Mouse (Mus musculus) adrenal gland, postnatal 25 days (tissue): ENCODE data around the gene Mmp15. TPM values are rescaled to one million over a fixed set of nuclear protein-coding genes. Genes with fewer than 3 reads are reported as not detected.

ENCODE experiments used
- DNase-seq: peaks from one replicate; pipeline ENCODE4 v3.0.0; 2021; ENCODE audit warnings: mixed read lengths
- long read RNA-seq: library from polyadenylated mRNA; stranded (forward); transcript quantifications from one replicate; pipeline ENCODE4 v2.0.0, GENCODE M21; 2021
- total RNA-seq: library from RNA; stranded (reverse); gene quantifications from 2 replicates; pipeline ENCODE4 v1.2.3, GENCODE M21; 2021

Mmp15 gene
- 8.7 and 10.5 TPM in 2 replicates for total RNA-seq
- long read RNA-seq, partial matches to known transcripts: 5 of 16 reads
- long read RNA-seq, other reads (novel, unspliced or antisense): 11 of 16 reads

DNA sequence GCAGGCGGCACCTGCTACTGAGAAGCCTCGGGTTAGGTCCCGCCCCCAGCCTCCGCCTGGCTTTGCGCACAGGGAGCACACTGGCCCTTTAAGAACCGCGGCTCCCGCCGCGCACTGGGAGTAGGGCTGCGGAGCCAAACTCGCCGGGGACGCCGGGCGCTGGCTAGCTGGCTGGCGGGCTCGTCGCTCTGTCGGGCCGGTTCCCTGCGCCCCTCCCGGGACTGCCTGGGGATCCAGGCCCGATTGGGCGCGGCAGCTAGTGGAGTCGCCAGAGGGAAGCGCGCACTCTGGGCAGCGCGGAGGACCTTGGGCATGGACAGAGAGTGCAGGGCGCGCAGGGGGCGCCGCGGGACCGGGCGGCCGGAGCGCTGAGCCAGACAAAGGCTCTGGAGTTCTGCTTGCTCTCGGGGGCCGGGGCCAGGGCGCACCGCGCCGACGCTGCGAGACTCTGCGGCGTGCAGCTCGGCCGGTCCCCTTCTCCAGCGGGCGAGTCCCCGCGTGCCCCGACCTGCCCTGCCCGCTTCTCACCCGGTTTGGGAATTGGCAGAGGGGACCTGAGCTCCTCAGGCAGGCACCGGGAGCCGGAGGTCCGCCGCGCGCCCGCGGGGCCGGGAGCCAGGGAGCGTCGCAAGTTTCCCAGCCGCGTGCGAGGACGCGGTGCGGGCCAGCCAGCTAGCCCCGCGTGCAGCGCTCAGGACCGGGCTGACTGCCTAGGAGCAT, at the start of gene Mmp15:
Gene Mmp15 (plus strand): TSS at position 118 of the 720 bp plus-strand sequence.
- peak; percentile 81 for DNase-seq

DNA sequence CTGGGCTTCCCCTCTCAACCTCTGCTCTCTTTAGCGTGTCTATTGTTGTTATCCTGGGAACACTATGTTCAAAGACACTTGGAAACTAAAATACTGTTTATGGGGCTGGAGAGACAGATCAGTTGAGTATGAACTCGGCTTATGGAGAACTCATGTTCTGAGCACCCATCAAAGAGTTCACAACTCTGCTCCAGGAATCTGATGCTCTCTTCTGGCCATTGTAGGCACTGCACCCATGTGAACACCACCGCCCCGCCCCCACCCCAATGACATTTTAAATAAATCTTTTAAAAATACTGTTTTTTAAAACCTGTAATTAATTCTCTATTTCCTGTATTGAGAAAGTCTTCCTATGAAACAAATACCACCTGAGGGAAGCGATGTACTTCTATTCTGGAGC, 49.7 kb upstream of the Mmp15 start:
- DNase-seq: peak; percentile 27

- DNase-seq: no peak
Measured at GRCm38 (mm10) chr8:95305526-95305925, 46.5 kb upstream of the Mmp15 start.

DNA sequence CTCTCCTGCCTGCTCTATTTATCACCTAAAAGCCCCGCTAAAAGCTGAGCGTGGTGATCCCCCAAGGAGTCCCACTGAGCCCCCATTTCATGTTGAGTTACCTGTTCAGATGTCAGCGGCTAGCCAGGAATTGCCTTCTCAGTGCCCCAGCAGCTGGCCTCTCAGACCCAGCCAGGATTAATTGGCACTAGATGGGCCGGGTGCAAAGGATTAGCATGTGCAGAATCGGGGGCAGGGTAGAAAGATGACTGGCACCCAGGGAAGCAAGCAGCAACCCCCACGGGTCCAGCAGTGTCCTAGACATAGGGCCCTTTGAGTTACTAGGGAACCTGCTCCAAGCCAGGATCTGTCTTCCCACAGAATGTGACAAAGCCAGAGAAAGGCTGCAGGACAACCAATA, 45.6 kb upstream of the Mmp15 start, which contains the start of gene Cngb1:
Gene Cngb1 (minus strand): TSS at position 155 of the 400 bp plus-strand sequence.
- no peak for DNase-seq

DNA sequence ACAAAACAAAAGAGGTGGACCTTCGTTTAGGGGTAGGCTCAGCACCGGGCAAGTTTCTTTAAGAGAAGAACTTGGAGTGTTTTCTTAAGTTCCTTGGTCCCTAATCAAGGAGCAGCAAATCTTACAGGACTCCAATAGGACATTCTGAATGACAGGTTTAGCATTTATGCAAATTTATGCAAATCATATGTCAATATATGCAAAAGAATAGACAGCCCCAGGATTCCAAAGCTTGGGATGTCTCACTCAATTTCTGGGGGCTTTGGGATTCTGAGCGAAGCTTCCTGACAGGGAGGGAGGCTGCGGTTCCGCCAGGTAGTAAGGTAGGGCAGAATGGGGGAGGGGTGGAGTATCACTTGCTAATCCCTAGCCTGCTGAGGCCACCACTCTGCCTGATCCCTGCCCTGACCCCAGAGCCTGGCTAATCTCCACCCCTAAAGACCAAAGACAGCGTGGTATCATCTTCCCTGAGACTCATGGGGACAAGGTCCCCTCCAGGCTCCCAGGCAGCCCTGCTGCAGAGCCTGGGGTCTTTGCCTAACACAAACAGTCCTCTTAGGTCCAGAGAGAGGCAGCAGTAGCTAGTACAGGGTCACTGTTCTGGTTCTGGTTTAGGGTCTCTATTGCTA, 41.6 kb upstream of the Mmp15 start, which contains the start of gene Tepp:
Gene Tepp (plus strand): TSS at position 225 of the 629 bp plus-strand sequence.
- DNase-seq: no peak

- peak; percentile 72 for DNase-seq
Measured at GRCm38 (mm10) chr8:95312836-95313235, 39.2 kb upstream of the Mmp15 start.

DNA sequence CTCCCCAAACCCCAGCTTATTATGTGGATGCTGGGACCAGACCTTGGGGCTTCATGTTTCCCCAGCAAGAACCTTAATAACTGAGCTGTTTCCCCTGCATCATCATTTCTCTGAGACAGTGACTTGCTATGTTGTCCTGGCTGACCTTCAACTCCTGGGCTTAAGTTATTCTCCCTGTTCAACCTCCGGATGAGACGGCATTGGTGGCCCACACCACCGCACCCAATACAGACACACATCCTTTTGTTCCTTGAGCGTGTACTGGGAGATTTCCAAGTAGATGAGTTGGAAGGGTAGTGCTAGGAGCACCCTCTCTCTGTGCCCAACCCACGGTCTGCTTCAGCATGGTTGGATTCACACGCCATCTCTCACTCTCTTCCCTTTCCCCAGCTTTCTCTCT, 38.2 kb upstream of the Mmp15 start:
- DNase-seq: no peak

- DNase-seq: no peak
Measured at GRCm38 (mm10) chr8:95314707-95315106, 37.4 kb upstream of the Mmp15 start.

DNA sequence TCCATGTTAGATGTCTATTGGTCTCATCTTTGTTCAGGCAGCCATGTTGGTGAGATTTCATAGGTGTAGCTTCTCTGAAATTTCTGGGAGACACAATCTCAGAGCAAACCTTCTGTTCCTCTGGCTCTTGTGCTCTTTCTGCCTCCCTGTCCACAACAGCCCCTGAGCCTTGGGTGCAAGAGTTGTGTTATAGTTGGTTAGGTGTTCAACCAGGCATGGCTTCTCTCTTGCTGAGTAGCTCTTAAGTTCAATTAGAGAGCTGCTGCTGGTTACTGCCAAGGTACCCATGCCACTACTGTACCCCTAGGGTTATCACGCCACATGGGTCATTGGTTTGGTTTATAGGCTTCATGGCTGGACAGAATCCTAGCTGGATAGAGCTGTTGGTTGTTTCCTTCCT, 36.7 kb upstream of the Mmp15 start:
- DNase-seq: no peak

- DNase-seq: peak; percentile 70
Measured at GRCm38 (mm10) chr8:95320224-95321139, 31.6 kb upstream of the Mmp15 start.

DNA sequence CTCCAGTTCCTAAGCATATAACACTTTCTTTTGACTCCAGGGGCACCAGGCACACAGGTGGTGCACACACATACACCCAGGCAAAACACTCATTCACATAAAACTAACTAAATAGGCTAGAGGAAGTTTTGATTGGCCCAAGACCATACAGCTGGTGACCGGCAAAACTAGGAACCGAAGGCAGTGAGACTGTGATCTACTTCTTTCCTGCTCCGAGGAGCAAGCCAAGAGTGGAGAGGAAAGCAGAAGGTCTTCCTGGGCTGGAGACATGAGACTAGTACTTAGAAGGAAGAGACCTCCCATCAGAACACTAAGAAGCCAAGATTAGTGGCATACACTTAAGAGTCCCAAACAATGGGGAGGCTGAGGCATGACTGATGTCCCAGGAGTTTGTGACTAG, 28.9 kb upstream of the Mmp15 start:
- DNase-seq: no peak

DNA sequence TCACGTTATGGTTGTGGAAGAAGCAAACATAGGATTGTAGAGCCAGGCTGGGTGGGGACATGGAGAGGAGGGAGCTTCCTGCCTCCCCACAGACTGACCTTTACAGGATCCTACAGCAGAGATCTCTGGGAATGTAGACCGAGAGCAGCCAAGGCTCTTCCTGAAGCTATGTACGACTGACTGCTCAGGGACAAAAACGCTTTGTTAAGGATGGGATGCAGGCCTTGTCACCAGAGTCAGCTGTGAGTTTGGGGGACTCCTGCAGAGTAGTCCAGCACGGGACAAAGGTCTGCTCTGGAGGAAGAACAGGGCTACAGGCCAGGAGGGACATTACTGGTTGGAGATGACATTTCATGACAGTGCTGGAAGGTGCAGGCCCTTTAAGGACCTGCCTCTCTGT, 27.4 kb upstream of the Mmp15 start:
- DNase-seq: no peak

GRCm38 (mm10) chr8:95326822-95327221, 25.2 kb upstream of the Mmp15 start:
- no peak for DNase-seq

GRCm38 (mm10) chr8:95327866-95328465, 24.1 kb upstream of the Mmp15 start:
- DNase-seq: no peak

- no peak for DNase-seq
Measured at GRCm38 (mm10) chr8:95330367-95330766, 21.7 kb upstream of the Mmp15 start.

GRCm38 (mm10) chr8:95331156-95331719, 20.8 kb upstream of the Mmp15 start:
- peak; percentile 65 for DNase-seq

- peak; percentile 95 for DNase-seq
Measured at GRCm38 (mm10) chr8:95331720-95332436, 20.2 kb upstream of the Mmp15 start, which contains the start of the genes Zfp319 and Usb1. TSS of gene Zfp319 (minus strand) at chr8:95331950. TSS of gene Usb1 (plus strand) at chr8:95332284.

DNA sequence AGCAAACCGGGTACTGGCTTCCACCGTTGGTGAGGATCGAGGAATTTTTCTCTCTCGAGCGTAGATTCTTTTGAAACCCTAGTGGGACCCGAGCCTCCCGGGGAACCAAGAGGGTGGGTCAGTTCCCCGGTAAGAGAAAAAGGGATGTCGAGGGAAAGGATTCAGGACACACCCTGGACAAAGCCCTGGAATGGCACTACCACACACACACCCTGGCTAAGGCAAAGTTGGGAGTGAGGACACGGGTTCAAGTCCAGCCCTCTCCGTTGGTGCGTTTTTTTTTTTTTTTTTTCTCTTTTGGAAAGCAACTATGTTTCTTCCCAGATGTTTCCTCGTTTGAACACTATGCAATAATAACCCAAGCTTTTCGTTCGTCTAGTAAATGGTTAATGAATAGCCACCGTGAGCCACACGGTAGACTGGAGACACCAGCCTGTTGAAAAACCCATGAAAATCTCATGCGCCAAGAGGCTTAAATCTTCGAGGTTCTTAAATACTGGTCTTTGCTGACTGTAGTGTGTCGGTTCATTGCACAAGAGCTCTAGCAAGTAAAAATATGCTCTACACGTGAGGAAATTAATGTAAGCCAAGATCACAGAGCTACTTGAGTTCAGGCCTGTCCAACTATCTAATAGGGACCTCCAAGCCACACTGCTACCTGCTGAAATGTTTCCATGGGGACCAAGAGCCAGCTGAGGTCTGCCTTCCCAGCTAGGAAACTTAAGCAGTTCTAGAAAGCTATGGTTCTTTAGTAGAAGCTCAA, 19.4 kb upstream of the Mmp15 start:
- DNase-seq: no peak

GRCm38 (mm10) chr8:95335706-95336105, 16.4 kb upstream of the Mmp15 start:
- DNase-seq: no peak

DNA sequence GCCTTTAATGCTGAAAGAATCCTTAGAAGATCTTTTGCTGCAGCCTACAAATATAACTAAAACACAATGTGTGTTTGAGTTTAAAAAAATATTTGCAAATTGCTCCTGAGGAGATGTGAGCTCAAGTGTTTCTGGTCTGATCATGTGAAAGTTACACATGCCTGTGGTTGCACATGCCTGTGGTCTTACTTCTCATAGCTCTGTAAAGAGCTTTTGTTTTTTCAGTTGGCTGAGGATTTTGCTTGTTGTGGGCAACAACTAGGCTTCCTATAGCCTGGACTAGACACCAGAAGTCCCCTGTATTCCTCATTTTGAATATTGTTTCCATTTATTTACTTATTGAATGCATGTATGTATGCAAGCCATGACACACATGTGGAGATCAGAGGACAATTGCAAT, 15.7 kb upstream of the Mmp15 start:
- DNase-seq: no peak
